Mouse (Mus musculus): Measurements from ENCODE around the gene Zfp574. TPM values are rescaled to one million over a fixed set of nuclear protein-coding genes. Genes with fewer than 3 reads are reported as not detected.

Zfp574 gene
- polyA plus RNA-seq (2012; rRNA removed) = 5.2 and 5.9 TPM in 2 replicates

GRCm38 (mm10) chr7:25071979-25072715 lies at the start of gene Zfp574, which contains the start of gene Grik5:
Gene Zfp574, plus strand, starts transcription at chr7:25072567.
Gene Grik5, minus strand, starts transcription at chr7:25072346.

Other genes with a start within 250 kb of the Zfp574 start
- 1.7 and 1.9 TPM in 2 replicates for gene Gm9844, start 210.4 kb upstream of the Zfp574 start, polyA plus RNA-seq (2012; rRNA removed)
- not detected in 2 replicates for gene Lypd4, start 202.6 kb upstream of the Zfp574 start, polyA plus RNA-seq (2012; rRNA removed)
- gene Dmrtc2, start 202.5 kb upstream of the Zfp574 start, polyA plus RNA-seq (2012; rRNA removed) = not detected in 2 replicates
- 596 and 702 TPM in 2 replicates for gene Rps19, start 188.2 kb upstream of the Zfp574 start, polyA plus RNA-seq (2012; rRNA removed)
- 0.87 and 1.1 TPM in 2 replicates for gene Cd79a, start 175.2 kb upstream of the Zfp574 start, polyA plus RNA-seq (2012; rRNA removed)
- 36.8 and 43.9 TPM in 2 replicates for gene Arhgef1, start 169.7 kb upstream of the Zfp574 start, polyA plus RNA-seq (2012; rRNA removed)
- gene Gm4881, start 128.1 kb upstream of the Zfp574 start, polyA plus RNA-seq (2012; rRNA removed) = not detected in 2 replicates
- 40.1 and 44.3 TPM in 2 replicates for gene Rabac1, start 99.8 kb upstream of the Zfp574 start, polyA plus RNA-seq (2012; rRNA removed)
- gene Atp1a3, start 66.6 kb upstream of the Zfp574 start, polyA plus RNA-seq (2012; rRNA removed) = 0.26 and 0.41 TPM in 2 replicates
- 3.9 and 4.4 TPM in 2 replicates for gene Grik5, start 221 bp upstream of the Zfp574 start, polyA plus RNA-seq (2012; rRNA removed)
- gene Pou2f2, start 107.2 kb downstream of the Zfp574 start, polyA plus RNA-seq (2012; rRNA removed) = 0.72 and 0.93 TPM in 2 replicates
- 22.5 and 25.8 TPM in 2 replicates for gene Dedd2, start 148.0 kb downstream of the Zfp574 start, polyA plus RNA-seq (2012; rRNA removed)
- 4.3 and 4.7 TPM in 2 replicates for gene Zfp526, start 148.9 kb downstream of the Zfp574 start, polyA plus RNA-seq (2012; rRNA removed)
- gene Gsk3a, start 165.3 kb downstream of the Zfp574 start, polyA plus RNA-seq (2012; rRNA removed) = 44.8 and 49.1 TPM in 2 replicates
- 7.9 and 8.1 TPM in 2 replicates for gene Erf, start 178.2 kb downstream of the Zfp574 start, polyA plus RNA-seq (2012; rRNA removed)
- 14.3 and 14.4 TPM in 2 replicates for gene Cic, start 195.1 kb downstream of the Zfp574 start, polyA plus RNA-seq (2012; rRNA removed)
- 23.2 and 24.7 TPM in 2 replicates for gene Pafah1b3, start 225.4 kb downstream of the Zfp574 start, polyA plus RNA-seq (2012; rRNA removed)
- gene Prr19, start 228.8 kb downstream of the Zfp574 start, polyA plus RNA-seq (2012; rRNA removed) = 0.05 TPM in 1 of 2 replicates, not detected in the other
- gene Tmem145, start 233.5 kb downstream of the Zfp574 start, polyA plus RNA-seq (2012; rRNA removed) = 0.02 and 0.03 TPM in 2 replicates
- 1.1 and 1.4 TPM in 2 replicates for gene Megf8, start 244.6 kb downstream of the Zfp574 start, polyA plus RNA-seq (2012; rRNA removed)